Mouse (Mus musculus): ENCODE results near the gene Psmb1.
"Not testable (repeated sequence)": the region's sequence is repeated elsewhere in the genome, so short reads cannot be mapped to it uniquely, and the experiment has no call there.

Psmb1 gene

DNA sequence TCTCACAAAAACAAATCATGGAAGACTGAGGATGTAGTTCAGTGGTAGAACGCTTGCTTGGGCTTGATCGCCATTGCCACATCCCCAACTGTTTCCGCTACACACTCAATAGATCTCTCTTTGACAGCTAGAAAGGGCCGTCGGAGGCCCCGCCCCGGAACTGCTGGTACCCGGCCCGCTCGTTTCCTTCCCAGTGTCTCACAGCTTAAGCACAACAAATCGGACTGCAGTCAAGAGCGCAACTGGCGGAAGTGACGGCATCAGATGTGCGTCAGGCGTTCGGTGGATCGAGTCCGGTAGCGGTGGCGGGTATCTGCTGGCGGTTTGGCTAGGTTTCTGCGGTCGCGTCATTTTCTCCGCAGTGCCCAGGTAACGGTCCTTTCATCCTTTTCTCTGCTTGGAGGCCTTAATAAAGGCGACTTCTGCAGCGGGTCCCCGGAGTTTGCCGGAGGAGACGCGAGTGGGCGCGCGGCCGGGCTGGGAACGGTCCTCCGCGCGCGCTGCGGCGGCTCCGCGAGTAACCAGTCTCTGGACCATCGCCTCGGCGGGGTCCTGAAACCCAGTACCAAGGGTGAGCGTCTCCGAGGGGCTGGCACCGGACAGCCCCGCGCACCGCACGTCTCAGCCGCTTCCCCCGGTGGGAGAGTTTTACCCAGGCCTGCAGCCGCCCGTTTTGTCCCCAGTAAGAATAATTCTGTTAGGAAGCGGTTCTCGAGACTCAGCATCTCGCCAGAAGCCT, at the start of gene Psmb1, which contains the start of gene Tbp:
Psmb1 (minus strand) TSS at position 96 of the 739 bp plus-strand sequence.
Tbp (plus strand) TSS at position 233 of the 739 bp plus-strand sequence.
- peak; percentile 99 for DNase-seq (ENCODE audit: extremely low read depth, insufficient read length, low spot score)

DNA sequence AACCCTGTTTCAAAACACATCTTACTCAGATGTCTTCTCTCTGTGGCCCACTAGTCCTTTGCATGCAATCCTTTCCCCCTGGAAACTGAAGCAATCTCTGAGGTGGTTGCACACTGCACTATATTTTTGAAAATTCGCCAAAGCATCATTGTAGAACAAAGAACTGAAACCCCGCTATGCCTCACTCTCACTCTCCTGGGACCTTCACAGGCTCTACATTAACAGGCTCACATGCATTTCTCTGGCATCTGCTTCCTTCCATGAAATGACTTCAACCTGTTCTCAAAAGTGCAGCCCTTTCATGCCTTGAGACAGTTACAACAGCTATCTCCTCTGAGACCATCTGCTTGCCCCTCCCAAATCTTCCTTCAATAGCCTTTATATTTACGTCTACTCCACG, 46.9 kb upstream of the Psmb1 start:
- DNase-seq (ENCODE audit: extremely low read depth, insufficient read length, low spot score) = no peak

DNA sequence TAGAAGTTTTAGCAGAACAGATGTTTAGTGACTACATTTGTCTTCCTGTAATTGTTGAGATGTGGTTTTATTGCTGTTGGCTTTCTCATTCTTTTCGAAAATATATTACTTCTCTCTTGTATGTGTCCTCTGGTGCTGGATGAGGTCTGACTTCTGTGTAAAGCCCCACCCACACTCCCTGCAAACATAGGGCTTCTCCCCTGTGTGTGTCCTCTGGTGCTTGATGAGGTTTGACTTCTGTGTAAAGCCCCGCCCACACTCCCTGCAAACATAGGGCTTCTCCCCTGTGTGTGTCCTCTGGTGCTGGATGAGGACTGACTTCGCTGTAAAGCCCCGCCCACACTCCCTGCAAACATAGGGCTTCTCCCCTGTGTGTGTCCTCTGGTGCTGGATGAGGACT, 44.3 kb upstream of the Psmb1 start:
- not testable (repeated sequence) for DNase-seq (ENCODE audit: extremely low read depth, insufficient read length, low spot score)

DNA sequence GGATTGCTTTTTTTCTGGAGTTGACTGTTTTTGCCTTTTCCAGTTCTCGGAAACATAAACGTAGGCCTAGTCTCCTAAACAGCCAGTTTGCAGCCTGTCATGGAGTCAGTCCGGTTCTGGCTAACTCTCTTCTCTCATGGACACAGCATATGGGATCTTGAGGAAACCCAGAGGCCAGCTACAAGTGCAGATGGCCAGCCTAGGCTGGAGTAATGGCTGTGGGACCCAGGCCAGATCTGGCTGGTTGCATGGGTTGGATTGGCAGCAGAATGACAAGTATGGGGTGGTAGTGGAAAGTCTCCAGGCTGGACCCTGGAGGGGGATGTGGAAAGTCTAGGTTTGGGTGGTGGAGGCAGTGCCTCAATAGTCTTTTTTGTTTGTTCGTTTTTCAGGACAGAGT, 40.8 kb upstream of the Psmb1 start:
- no peak for DNase-seq (ENCODE audit: extremely low read depth, insufficient read length, low spot score)

DNA sequence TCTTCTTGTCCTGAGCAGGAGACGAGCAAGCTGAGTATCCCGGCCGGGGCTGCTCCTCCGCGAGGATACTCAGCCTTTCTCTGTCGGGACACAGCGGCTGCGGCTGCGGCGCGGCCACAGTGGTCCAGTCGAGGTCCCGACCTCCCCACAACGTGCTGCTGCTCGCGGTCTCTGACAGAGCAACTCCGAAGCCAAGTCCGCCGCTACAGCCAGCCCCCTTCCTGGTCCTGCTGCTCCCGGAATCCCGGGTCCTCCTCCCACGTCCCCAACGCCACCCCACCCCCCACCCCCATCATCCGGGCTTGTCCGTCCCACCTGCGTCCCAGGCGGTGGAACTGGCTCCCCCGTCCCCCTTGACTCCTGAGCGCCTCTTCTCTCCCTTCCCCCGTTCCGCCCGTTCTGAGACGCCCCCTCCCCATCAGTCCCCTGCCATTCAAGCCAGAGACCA, 36.9 kb upstream of the Psmb1 start:
- no peak for DNase-seq (ENCODE audit: extremely low read depth, insufficient read length, low spot score)

DNA sequence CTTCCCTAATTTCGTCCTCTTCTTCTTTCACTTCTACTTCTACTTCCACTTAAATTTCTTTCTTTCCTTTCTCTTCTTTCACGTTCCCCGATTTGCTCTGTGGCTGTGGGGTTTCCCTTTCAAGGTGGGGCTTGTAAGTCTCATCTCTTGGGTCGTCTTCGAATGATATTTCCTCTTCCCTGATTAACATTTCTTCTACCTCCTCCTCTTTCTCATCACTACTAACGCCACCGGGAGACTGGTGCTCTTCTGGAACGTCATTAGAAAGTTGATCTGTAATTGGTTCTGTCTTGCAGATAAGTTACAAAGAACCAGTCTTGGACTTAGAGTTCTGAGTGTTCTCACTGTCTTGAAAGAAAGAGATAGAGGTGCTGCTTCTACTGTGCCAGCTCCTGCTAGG, 36.4 kb upstream of the Psmb1 start:
- DNase-seq (ENCODE audit: extremely low read depth, insufficient read length, low spot score) = no peak

DNA sequence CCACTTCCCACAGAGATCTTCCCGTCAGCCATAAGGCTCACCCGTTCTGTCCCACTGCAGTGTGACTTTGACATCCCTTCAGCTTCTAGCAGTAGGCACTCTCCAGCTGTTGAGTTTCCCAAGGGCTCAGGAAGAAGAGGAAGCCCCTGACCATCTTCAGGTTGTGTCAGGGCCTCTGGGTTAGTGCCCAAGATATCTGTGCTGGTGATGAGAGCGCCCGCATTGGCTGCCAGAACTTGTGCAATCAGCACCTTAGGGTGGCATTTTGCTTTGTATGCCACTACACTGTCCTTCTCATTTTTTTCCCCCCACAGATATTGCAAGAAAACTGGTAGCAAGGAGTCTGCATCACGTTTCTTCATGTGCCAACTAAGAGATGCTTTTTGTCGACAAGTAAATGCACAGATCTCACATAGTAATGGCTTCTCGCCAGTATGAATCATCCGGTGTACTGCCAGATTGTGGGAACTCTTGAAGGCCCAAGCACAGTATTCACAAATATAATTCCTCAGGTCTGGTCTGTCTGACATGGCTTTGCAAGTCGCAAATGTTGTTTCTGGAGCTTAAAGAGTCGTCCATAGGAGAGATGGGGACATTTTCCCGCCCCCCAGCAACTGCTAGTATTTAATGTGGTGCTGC, 35.7 kb upstream of the Psmb1 start:
- peak; percentile 39 for DNase-seq (ENCODE audit: extremely low read depth, insufficient read length, low spot score)

DNA sequence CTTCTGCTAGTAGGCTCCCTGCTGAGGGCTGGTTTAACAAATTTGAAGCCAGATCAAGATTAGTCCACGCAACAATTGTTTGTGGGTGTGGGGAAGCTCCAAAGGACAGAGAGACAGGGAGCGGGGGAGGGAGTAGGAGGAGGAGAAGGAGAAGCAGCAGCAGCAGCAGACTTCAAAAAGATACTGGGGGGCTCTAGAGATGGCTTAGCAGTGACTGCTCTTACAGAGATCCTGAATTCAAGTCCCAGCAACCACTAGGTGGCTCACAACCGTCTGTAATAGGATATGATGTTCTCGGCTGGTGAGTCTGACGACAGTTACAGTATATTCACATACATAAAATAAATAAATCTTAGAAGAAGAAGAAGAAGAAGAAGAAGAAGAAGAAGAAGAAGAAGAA, 30.6 kb upstream of the Psmb1 start:
- no peak for DNase-seq (ENCODE audit: extremely low read depth, insufficient read length, low spot score)

DNA sequence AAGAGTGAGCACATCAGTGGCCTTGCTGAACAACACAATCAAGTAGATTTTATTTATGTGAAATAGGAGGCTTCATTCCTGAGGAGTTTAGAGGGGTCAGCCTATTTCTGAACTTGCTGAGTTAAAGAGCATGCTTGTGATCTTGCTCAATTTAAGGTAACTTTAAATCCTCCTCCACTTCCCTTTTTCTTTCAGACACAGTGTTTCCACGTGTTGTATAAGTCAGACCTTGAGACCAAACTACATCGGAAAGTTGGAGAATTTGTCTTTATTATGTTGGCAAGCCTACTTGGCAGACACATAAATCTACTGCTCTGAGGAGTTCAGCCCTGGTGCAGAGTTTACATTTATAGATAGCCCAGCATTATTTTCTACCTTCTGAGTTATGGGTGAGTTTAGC, 29.3 kb upstream of the Psmb1 start:
- no peak for DNase-seq (ENCODE audit: extremely low read depth, insufficient read length, low spot score)

DNA sequence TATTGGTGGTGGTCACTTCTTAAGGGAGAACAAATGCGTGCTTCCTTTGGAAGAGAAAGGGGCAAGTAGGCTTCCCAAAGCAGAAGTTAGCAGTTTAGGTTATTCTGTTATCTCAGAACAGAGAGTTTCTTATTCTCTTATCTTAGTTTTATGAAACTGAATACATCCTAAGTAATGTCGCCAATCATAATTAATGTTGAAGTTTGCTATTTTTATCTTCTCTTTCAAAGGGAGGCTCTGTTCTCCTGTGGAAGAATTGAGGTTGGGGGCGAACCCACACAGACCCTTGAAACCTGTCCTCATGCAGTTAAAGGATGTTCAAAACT, 28.2 kb upstream of the Psmb1 start:
- no peak for DNase-seq (ENCODE audit: extremely low read depth, insufficient read length, low spot score)

DNA sequence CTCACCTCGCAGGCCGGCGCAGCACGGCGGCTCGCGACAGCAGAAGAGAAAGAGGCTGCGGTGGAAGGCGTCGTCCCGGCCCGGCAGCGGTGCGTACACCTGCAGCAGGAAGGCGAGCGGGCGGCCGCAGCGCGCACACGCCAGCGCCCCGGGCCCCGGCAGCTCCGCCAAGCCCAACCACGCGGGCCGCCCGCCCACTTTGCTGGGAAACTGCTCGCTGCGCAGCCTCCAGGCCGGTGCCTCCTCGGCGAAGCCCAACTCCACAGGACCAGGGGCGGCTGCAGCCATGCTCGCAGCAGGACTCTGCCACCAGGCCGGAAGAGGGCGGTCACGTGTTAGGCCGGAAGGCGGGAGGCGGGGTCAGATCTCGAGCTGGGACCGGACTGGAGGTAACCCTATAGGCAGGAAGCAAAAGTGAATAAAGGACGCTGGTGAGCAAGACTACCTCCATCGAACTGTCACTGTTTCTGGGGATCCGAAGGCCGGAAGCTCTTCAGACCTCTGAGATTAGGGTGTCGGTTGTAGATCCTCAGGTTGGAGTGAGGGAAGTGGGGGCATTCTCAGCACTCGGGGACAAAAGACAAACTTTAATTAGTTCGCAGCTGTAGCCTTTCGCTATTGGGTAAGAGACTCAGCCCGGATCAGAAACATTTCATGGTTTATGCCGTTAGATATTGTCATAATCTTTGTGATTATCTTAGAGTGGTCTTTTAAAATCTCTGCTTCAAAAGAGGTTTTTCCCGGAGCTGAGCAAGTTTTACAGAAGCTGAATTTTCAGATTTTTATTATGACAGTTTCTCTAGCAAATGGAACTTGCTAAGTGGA, 27.6 kb upstream of the Psmb1 start, which contains the start of gene Pdcd2:
Pdcd2 (minus strand) TSS at position 316 of the 825 bp plus-strand sequence.
- DNase-seq (ENCODE audit: extremely low read depth, insufficient read length, low spot score) = peak; percentile 95

DNA sequence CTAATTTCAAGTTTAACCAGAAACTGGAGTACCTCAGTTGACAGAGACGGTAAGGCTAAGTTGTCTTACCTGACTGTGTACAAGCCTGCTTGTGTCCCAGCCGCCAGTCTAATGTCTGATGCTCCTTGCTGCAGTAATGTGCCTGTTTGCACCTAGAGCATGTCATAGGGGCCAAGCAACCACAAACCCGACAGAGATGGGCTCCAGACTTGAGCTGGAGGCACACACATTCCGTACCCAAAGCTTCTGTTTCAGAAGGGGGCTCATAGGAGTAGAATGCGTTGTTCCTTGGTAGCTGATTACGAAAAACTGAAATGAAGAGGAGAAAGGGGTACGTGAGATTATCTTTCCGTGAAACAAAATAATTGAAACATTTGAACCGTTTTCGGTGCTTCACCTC, 26.8 kb upstream of the Psmb1 start:
- DNase-seq (ENCODE audit: extremely low read depth, insufficient read length, low spot score) = no peak

DNA sequence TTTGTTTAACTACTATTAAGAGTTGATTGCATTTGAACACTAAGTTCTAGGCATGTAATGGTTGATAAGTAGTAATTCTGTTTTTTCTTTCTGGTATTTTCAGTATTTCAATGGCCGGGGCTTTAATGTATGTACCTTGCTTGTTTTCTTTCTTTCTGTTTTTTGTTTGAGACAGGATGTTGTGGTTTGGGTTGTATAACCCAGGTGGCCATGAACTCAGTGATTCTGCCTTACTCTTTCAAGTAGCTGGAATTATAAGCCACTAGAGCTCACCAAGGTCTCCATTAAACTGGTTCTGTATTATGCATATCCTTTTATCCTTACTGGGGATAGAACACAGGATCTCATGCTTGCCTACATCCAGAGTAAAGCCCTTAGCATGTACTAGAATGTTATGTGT, 19.2 kb upstream of the Psmb1 start:
- DNase-seq (ENCODE audit: extremely low read depth, insufficient read length, low spot score) = no peak

DNA sequence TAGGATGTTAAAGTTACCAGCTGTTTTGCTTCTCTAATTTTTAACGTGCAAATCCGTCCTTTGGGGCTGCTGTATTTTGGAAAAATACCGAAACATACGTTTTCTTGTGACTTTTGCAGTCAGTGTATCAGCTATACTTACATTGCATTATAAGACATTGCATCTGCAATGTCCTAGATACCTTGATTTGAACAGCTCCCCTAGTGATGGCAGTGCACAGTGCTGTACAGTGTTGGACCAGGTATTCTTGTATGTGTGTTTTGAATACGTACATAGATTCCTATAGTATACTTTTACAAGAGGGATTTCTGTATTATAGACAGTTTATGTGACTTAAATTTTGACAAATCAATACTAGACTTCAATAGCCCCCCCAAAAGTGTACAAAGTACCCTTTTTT, 18.6 kb upstream of the Psmb1 start:
- DNase-seq (ENCODE audit: extremely low read depth, insufficient read length, low spot score) = no peak

DNA sequence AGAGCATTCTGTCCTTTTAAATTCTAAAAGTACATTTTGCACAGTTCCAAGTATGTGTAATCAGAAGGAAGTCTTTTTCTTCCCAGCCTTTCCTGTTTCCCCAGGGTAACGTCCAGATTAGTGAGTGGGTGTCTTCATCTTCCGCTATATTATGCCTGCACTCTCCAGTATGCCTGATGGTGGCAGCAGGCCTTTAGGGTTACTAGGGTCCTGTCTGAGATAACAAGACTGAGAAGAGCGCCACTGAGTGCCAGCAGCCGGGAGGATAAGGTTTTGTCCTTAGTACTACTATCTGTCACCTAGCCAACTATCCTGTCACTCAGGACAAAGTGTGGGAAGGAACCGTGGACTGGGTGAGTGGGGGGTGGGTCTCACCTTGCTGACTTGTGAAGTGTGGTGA, 18.2 kb upstream of the Psmb1 start:
- DNase-seq (ENCODE audit: extremely low read depth, insufficient read length, low spot score) = no peak

DNA sequence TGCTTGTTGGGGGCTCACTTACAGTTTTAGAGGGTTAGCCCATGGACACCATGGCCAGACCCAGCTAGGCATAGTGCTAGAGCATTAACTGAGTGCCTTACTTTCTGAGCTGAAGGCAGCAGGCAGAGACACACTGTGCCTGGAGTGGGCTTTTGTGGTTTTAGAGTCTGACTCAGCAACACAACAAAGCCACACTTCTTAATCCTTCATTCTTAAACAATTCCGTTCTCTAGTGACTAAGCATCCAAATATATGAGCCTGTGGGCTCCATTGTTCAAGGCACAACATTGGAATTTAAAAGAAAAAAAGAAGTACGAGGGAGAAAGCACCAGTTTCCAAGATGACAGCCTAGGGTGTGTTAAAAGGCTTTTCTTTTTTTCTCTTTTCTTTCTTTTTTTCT, 11.1 kb upstream of the Psmb1 start:
- peak; percentile 68 for DNase-seq (ENCODE audit: extremely low read depth, insufficient read length, low spot score)

DNA sequence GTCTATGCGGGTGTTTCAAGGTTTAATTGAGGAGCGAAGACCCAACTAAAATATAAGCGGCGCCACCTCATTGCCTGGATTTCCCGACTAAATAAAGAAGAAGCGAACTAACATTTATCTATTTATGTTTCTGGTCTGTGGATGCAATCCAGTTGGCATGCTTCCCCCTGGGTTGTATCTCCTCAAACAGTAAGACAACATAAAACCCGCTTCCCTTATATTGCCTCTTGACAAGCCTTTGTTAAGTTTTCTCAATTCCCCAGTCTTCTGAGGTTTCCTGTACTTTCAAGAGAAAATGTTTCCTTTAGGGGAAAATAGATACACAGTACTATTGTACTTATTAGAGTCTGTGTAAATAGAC, 818 bp downstream of the Psmb1 start:
- no peak for DNase-seq (ENCODE audit: extremely low read depth, insufficient read length, low spot score)

DNA sequence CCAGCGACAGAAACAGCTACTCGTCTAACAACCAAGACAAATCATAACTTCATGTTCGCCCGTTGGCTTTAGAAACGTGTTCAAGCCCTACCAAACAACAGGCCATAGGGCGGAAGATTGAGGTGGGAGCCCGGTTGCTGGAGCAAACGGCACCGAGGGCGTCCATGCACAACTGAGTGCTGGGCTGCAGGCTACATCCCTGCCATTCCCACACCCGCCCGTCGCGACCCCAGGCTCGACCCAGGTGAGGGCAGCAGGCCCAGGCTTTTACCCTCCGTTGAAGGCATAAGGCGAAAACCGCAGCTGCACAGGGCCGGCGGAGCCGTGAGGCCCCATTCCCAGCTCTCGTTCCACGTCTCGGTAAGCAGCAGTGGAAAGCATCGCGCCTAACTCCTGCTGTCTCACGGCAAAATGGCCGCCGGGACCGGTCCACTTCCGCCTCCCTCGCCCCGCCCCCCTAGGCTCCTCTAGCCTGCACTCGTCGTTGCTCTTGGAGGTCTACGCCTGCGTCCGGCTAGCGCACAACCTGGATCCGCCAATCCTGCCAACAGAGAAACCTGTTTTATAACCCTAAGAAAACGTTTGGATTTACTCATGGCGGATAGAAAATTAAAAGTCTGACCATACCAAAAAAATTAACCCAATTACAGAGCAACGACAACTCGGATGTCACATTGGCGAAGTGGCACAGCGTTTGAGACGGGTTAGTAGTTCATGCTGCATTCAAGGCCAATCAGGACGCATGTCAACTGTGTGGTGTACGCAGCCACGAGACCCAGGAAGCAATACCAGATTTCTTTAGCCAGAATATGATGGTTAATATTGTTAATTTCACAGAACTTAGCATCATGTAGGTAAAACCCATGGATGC, 1.4 kb downstream of the Psmb1 start:
- DNase-seq (ENCODE audit: extremely low read depth, insufficient read length, low spot score) = peak; percentile 90

DNA sequence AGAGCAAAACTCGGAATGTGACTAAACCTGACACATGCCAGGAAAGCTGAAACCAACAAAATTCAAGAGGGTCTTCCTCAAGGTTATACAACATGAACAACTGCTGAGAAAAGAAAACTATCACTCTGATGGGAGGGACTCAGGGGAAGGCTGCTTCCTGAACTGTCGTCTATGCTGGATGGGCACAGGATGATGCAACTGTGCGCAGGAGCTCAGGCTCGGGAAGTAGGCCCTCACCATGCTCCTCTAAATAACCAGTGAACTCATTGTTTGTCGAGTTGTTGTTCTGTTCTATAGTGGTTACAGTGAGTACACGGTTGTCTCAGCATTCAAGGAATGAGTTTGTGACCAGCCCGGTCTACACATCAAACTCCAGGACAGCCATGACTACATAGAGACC, 9.0 kb downstream of the Psmb1 start:
- no peak for DNase-seq (ENCODE audit: extremely low read depth, insufficient read length, low spot score)

DNA sequence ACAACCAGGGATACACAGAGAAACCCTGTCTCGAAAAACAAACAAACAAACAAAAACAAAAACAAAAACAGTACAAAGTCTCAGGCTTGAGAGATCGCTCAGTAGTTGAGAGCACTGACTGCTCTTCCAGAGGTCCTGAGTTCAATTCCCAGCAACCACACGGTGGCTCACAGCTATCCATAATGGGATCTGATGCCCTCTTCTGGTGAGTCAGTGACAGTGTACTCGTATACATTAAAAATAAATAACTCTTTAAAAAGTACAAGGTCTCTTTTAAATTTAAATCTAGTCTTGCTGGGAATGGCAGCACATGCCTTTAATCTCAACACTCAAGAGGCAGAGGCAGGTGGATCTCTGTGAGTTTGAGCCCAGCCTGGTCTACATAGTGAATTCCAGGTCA, 26.9 kb downstream of the Psmb1 start:
- no peak for DNase-seq (ENCODE audit: extremely low read depth, insufficient read length, low spot score)

DNA sequence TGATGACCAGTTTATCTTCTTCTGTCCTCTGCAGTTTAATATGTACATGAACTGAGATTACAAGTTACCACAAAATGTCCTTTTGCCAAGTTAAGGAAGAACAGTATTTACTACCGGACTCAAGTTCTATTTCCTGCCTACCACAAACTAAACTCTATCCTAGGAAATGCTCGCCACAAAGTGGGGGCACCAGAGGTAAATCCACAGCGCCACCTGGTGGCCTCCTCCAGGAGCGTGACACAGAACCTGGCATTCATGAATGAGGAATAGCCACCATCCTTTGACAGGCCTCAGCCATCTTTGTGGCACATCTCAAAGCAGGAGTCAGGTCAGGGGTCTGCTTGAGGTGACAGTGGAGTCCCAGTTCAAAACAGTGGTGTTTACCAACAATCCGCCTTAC, 31.9 kb downstream of the Psmb1 start:
- peak; percentile 41 for DNase-seq (ENCODE audit: extremely low read depth, insufficient read length, low spot score)

All from 3134 (cell line).